Mouse (Mus musculus) liver, postnatal 0 days (tissue): ENCODE measurements around the gene Ascc2. TPM values are rescaled to one million over a fixed set of nuclear protein-coding genes. Genes with fewer than 3 reads are reported as not detected.

ENCODE experiments used
- ATAC-seq: fragments of 200-750 bp; cut with Nextera tagmentation; 2 replicates; pipeline ENCODE4 v1.8.0; 2017; ENCODE audit warnings: mild to moderate bottlenecking, moderate library complexity
- DNase-seq: peaks from one replicate; pipeline ENCODE4 v3.0.0-alpha.2; 2016
- H3K27ac ChIP-seq: fragments of 300-500 bp; sonication (generic); 2 replicates; pipeline ENCODE4 v1.5.1; 2014; ENCODE audit warnings: antibody characterized with exemption, moderate library complexity, mild to moderate bottlenecking, low read depth
- H3K27me3 ChIP-seq: fragments of 300-500 bp; sonication (generic); 2 replicates; pipeline ENCODE4 v1.6.1; 2014; ENCODE audit warnings: low read length, control low read depth, mixed read lengths; ENCODE audit not compliant: insufficient read depth
- H3K36me3 ChIP-seq: fragments of 300-500 bp; sonication (generic); replicated peaks from 2 replicates; pipeline ENCODE4 v1.6.1; 2014; ENCODE audit warnings: mild to moderate bottlenecking, control low read depth, low read length, moderate library complexity, mixed read lengths; ENCODE audit not compliant: insufficient read depth
- H3K4me1 ChIP-seq: fragments of 300-500 bp; sonication (generic); 2 replicates; pipeline ENCODE4 v1.6.1; 2014; ENCODE audit warnings: antibody characterized with exemption, mild to moderate bottlenecking, control low read depth; ENCODE audit not compliant: insufficient read depth
- H3K4me2 ChIP-seq: fragments of 300-500 bp; sonication (generic); 2 replicates; pipeline ENCODE4 v1.6.1; 2014; ENCODE audit warnings: low read depth, mild to moderate bottlenecking, low read length, moderate library complexity, mixed read lengths
- H3K4me3 ChIP-seq: fragments of 300-500 bp; sonication (generic); 2 replicates; pipeline ENCODE4 v1.5.1; 2014; ENCODE audit warnings: low read depth, low read length
- H3K9ac ChIP-seq: fragments of 300-500 bp; sonication (generic); replicated peaks from 2 replicates; pipeline ENCODE4 v1.6.1; 2014; ENCODE audit warnings: mild to moderate bottlenecking, moderate library complexity
- H3K9me3 ChIP-seq: fragments of 300-500 bp; sonication (generic); 2 replicates; pipeline ENCODE4 v1.6.1; 2016; ENCODE audit warnings: mild to moderate bottlenecking, control low read depth, low read length, mixed read lengths
- CTCF ChIP-seq: sonication (generic); IDR thresholded peaks from 2 replicates; pipeline ENCODE4 v1.5.1; 2016; ENCODE audit warnings: antibody characterized with exemption, low read depth
- EP300 ChIP-seq: IDR thresholded peaks from 2 replicates; pipeline ENCODE4 v1.6.1; 2016; ENCODE audit warnings: antibody characterized with exemption, low read depth, mild to moderate bottlenecking
- WGBS: fragments of 180-500 bp; shearing (Covaris S2); extraction: QIAGEN DNeasy Blood & Tissue Kit; methylation state at CpG from one replicate; pipeline ENCODE4 v1.1.7; 2014; ENCODE audit not compliant: insufficient replicate concordance; 5-methylcytosine and 5-hydroxymethylcytosine counted together
- polyA plus RNA-seq: library from polyadenylated mRNA; unstranded; fragments of >200 nt; fragmentation: Nextera tagmentation; extraction: Ambion mirVana; gene quantifications from 2 replicates; pipeline ENCODE4 v1.2.1, GENCODE M21; 2015

The Ascc2 gene
- polyA plus RNA-seq, 1 experiment from 2014 or later = 9.7 TPM

- Histone ChIP-seq H3K9me3 (no peaks in the 10 kb centered on the region), H3K4me2 (no peak overlapping the region), H3K36me3 (no peaks in the 10 kb centered on the region), H3K4me3 (no peak overlapping the region), H3K4me1 (no peaks in the 10 kb centered on the region), H3K9ac (no peak overlapping the region), H3K27ac (no peak overlapping the region), H3K27me3 (no peaks in the 10 kb centered on the region)
- WGBS = 81% methylated on average over 4 of the region's 4 CpGs
- TF ChIP-seq CTCF (no peak), EP300 (no peak)
- ATAC-seq (no peak), DNase-seq (no peak)
These were observed 78.0 kb downstream of the Ascc2 start for GRCm38 (mm10) chr11:4715596-4715995.

DNA sequence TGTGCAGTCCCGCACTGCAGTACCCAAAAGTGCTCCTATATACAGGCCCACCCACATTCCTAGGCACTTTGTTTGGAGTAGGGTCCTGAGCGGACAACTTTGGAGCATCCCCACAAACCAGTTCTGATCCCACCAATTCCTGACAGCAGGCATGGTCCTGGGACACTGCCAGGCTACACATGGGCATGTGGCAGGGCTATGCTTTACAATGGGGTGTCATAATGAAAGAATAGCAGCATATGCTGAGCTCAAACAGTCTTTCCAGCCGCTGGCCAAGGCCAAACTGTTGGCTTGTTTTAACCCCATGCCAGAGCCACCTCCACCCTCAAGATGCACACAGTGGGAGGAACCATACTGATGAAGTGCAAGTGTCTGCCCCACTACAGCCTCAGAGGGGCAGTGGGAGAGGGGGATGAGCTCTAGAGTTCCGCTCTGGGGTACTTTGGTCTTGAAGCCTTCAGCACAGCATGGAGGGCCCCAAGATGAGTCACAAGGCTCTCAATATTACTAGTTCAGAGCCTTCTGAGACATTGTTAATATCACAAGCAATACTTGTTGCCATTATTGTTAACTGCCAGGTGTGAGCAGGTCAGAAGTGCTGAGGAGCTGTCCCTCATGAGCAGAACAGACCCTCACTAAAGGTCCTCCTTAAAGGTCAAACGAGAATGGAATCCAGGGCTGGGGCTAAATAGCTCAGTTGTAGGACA is 79.1 kb downstream of the Ascc2 start:
- Histone ChIP-seq H3K36me3 (no peaks in the 10 kb centered on the region), H3K27me3 (no peaks in the 10 kb centered on the region), H3K4me1 (no peaks in the 10 kb centered on the region), H3K9ac (no peak overlapping the region; the same call in 1 of the 2 replicates), H3K27ac (no peak overlapping the region), H3K4me2 (no peak overlapping the region), H3K9me3 (no peaks in the 10 kb centered on the region), H3K4me3 (no peak overlapping the region)
- ATAC-seq (no peak), DNase-seq (no peak)
- TF ChIP-seq EP300 (no peak), CTCF (no peak)
- WGBS = 86% methylated on average over 5 of the region's 5 CpGs

DNA sequence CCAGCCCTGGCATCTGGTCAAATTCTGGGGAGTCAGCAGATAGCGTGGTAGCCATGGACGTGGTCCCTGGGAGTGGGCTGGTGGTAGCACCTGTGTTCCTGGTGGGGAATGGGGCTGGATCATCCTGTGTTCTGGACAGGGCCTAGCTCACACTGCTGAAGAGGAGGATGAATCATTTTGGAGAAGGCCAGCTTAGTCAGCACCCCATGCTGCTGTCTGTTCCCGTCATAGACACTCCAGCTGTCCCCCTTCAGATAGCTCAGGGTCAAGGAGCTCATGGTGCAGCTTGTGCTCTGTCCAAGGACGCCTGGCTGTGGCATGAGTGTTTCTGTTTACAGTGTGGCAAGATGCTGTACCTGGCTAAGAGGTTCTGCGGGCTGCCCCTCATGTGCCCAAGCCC is 81.0 kb downstream of the Ascc2 start:
- Histone ChIP-seq H3K9me3 (no peaks in the 10 kb centered on the region), H3K4me3 (no peak overlapping the region), H3K9ac (no peak overlapping the region), H3K4me1 (no peaks in the 10 kb centered on the region), H3K4me2 (no peak overlapping the region), H3K36me3 (peaks cover 4% of the 10 kb centered on the region; the same call in 1 of the 2 replicates), H3K27ac (no peak overlapping the region), H3K27me3 (no peaks in the 10 kb centered on the region)
- WGBS = 74% methylated on average over 5 of the region's 5 CpGs
- ATAC-seq (no peak), DNase-seq (no peak)
- no peak for TF ChIP-seq CTCF
- TF ChIP-seq EP300 = no peak

DNA sequence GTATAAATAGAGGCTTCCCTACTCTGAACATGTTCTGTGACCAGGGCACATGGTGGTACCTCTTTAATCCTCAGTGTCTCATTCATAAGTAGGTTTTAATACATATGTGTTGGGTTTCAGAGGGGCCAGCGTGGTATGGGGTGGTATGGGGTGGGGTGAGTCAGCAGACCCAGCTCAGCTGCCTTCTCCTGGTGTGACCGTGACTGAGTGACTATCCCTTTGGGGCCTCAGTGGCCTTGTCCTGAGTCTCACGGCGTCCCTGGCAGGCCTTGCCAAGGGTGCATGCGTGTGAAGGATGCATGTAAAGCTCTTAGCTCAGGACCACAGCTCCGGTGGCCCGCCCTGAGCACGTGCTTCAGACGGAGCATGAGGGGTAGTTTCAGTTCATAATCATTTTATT is 82.4 kb downstream of the Ascc2 start:
- no peak overlapping the region for H3K9ac ChIP-seq
- H3K4me2 ChIP-seq = no peak overlapping the region
- DNase-seq = no peak
- no peak for TF ChIP-seq CTCF
- no peak for TF ChIP-seq EP300
- WGBS = 84% methylated on average over 9 of the region's 9 CpGs
- ATAC-seq = no peak
- H3K4me1 ChIP-seq = no peaks in the 10 kb centered on the region
- no peaks in the 10 kb centered on the region for H3K9me3 ChIP-seq
- no peaks in the 10 kb centered on the region for H3K27me3 ChIP-seq
- no peak overlapping the region for H3K4me3 ChIP-seq
- H3K27ac ChIP-seq = no peak overlapping the region
- H3K36me3 ChIP-seq = peaks cover 4% of the 10 kb centered on the region; the same call in 1 of the 2 replicates

DNA sequence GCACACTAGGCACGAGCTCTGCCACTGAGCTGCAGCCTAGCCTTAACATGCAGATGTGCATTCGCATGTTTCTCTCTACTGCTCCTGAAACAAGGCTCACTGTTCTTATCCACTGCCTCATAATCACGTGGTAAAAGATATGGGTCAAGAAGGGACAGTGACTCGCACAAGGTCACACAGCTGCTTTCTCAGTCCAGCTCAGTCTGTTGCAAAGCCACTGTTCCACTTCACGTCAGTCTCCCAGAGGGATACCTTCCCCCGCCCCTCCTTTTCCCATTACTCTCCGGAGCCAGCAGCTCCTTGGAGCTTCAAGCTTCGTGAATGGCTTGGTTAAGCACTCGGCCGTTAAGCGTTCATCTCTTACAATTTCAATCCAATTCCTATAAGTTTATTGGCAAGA is 82.8 kb downstream of the Ascc2 start:
- Histone ChIP-seq H3K4me3 (no peak overlapping the region), H3K4me1 (no peaks in the 10 kb centered on the region), H3K4me2 (no peak overlapping the region), H3K9ac (no peak overlapping the region), H3K36me3 (peaks cover 4% of the 10 kb centered on the region; the same call in 1 of the 2 replicates), H3K27me3 (no peaks in the 10 kb centered on the region), H3K27ac (no peak overlapping the region), H3K9me3 (no peaks in the 10 kb centered on the region)
- DNase-seq (no peak), ATAC-seq (no peak)
- TF ChIP-seq CTCF (no peak), EP300 (no peak)
- 71% methylated on average over 11 of the region's 11 CpGs for WGBS

- no peak overlapping the region for H3K4me2 ChIP-seq
- no peaks in the 10 kb centered on the region for H3K9me3 ChIP-seq
- 70% methylated on average over 7 of the region's 7 CpGs for WGBS
- no peak overlapping the region for H3K4me3 ChIP-seq
- no peak overlapping the region for H3K9ac ChIP-seq
- H3K27ac ChIP-seq = no peak overlapping the region
- no peaks in the 10 kb centered on the region for H3K4me1 ChIP-seq
- no peak for TF ChIP-seq EP300
- peaks cover 4% of the 10 kb centered on the region; the same call in 1 of the 2 replicates for H3K36me3 ChIP-seq
- H3K27me3 ChIP-seq = no peaks in the 10 kb centered on the region
- DNase-seq (no peak), ATAC-seq (no peak)
These were observed 83.5 kb downstream of the Ascc2 start for GRCm38 (mm10) chr11:4720900-4721580.
